Mouse (Mus musculus): ENCODE measurements around the gene Svs3b. TPM values are rescaled to one million over a fixed set of nuclear protein-coding genes. Genes with fewer than 3 reads are reported as not detected.

Gene Svs3b
- not detected for polyA plus RNA-seq (2014; fragmentation: Illumina TruSeq; extraction: RNeasy Lipid Tissue Mini Kit (QIAGEN cat#74804); ENCODE audit: low read depth, low replicate concordance)

GRCm38 (mm10) chr2:164256540-164256939 lies at the start of gene Svs3b:
Svs3b (minus strand) TSS chr2:164256640.

GRCm38 (mm10) chr2:164288968-164289367 lies 32.5 kb upstream of the Svs3b start, which contains the start of gene Svs3a:
Svs3a (plus strand) TSS chr2:164289268.

GRCm38 (mm10) chr2:164278359-164278758 lies 21.9 kb upstream of the Svs3b start, which contains the start of gene Svs4:
Svs4 (minus strand) TSS chr2:164278459.

GRCm38 (mm10) chr2:164238366-164238765 lies 18.1 kb downstream of the Svs3b start, which contains the start of gene Svs2:
Svs2 (minus strand) TSS chr2:164238466.

GRCm38 (mm10) chr2:164221522-164221921 lies 34.9 kb downstream of the Svs3b start, which contains the start of gene Wfdc15b:
Wfdc15b (minus strand) TSS chr2:164221660.

Other genes with a start within 250 kb of the Svs3b start
- 1.6 TPM for gene Pabpc1l, start 231.2 kb downstream of the Svs3b start, polyA plus RNA-seq (2014; fragmentation: Illumina TruSeq; extraction: RNeasy Lipid Tissue Mini Kit (QIAGEN cat#74804); ENCODE audit: low read depth, low replicate concordance)
- gene Stk4, start 186.3 kb downstream of the Svs3b start, polyA plus RNA-seq (2014; fragmentation: Illumina TruSeq; extraction: RNeasy Lipid Tissue Mini Kit (QIAGEN cat#74804); ENCODE audit: low read depth, low replicate concordance): 81.9 TPM
- gene Tomm34, start 185.5 kb downstream of the Svs3b start, polyA plus RNA-seq (2014; fragmentation: Illumina TruSeq; extraction: RNeasy Lipid Tissue Mini Kit (QIAGEN cat#74804); ENCODE audit: low read depth, low replicate concordance): 15.3 TPM
- gene Kcns1, start 85.5 kb downstream of the Svs3b start, polyA plus RNA-seq (2014; fragmentation: Illumina TruSeq; extraction: RNeasy Lipid Tissue Mini Kit (QIAGEN cat#74804); ENCODE audit: low read depth, low replicate concordance): not detected
- gene Wfdc5, start 73.9 kb downstream of the Svs3b start, polyA plus RNA-seq (2014; fragmentation: Illumina TruSeq; extraction: RNeasy Lipid Tissue Mini Kit (QIAGEN cat#74804); ENCODE audit: low read depth, low replicate concordance): not detected
- not detected for gene Wfdc12, start 66.0 kb downstream of the Svs3b start, polyA plus RNA-seq (2014; fragmentation: Illumina TruSeq; extraction: RNeasy Lipid Tissue Mini Kit (QIAGEN cat#74804); ENCODE audit: low read depth, low replicate concordance)
- gene Wfdc15a, start 56.5 kb downstream of the Svs3b start, polyA plus RNA-seq (2014; fragmentation: Illumina TruSeq; extraction: RNeasy Lipid Tissue Mini Kit (QIAGEN cat#74804); ENCODE audit: low read depth, low replicate concordance): not detected
- not detected for gene Wfdc15b, start 35.0 kb downstream of the Svs3b start, polyA plus RNA-seq (2014; fragmentation: Illumina TruSeq; extraction: RNeasy Lipid Tissue Mini Kit (QIAGEN cat#74804); ENCODE audit: low read depth, low replicate concordance)
- not detected for gene Svs2, start 18.2 kb downstream of the Svs3b start, polyA plus RNA-seq (2014; fragmentation: Illumina TruSeq; extraction: RNeasy Lipid Tissue Mini Kit (QIAGEN cat#74804); ENCODE audit: low read depth, low replicate concordance)
- gene Svs4, start 21.8 kb upstream of the Svs3b start, polyA plus RNA-seq (2014; fragmentation: Illumina TruSeq; extraction: RNeasy Lipid Tissue Mini Kit (QIAGEN cat#74804); ENCODE audit: low read depth, low replicate concordance): not detected
- not detected for gene Svs3a, start 32.6 kb upstream of the Svs3b start, polyA plus RNA-seq (2014; fragmentation: Illumina TruSeq; extraction: RNeasy Lipid Tissue Mini Kit (QIAGEN cat#74804); ENCODE audit: low read depth, low replicate concordance)
- not detected for gene Svs6, start 60.1 kb upstream of the Svs3b start, polyA plus RNA-seq (2014; fragmentation: Illumina TruSeq; extraction: RNeasy Lipid Tissue Mini Kit (QIAGEN cat#74804); ENCODE audit: low read depth, low replicate concordance)
- not detected for gene Svs5, start 76.1 kb upstream of the Svs3b start, polyA plus RNA-seq (2014; fragmentation: Illumina TruSeq; extraction: RNeasy Lipid Tissue Mini Kit (QIAGEN cat#74804); ENCODE audit: low read depth, low replicate concordance)
- not detected for gene Slpi, start 132.5 kb upstream of the Svs3b start, polyA plus RNA-seq (2014; fragmentation: Illumina TruSeq; extraction: RNeasy Lipid Tissue Mini Kit (QIAGEN cat#74804); ENCODE audit: low read depth, low replicate concordance)
- not detected for gene Rbpjl, start 146.5 kb upstream of the Svs3b start, polyA plus RNA-seq (2014; fragmentation: Illumina TruSeq; extraction: RNeasy Lipid Tissue Mini Kit (QIAGEN cat#74804); ENCODE audit: low read depth, low replicate concordance)
- gene Matn4, start 148.5 kb upstream of the Svs3b start, polyA plus RNA-seq (2014; fragmentation: Illumina TruSeq; extraction: RNeasy Lipid Tissue Mini Kit (QIAGEN cat#74804); ENCODE audit: low read depth, low replicate concordance): not detected
- gene Sdc4, start 187.2 kb upstream of the Svs3b start, polyA plus RNA-seq (2014; fragmentation: Illumina TruSeq; extraction: RNeasy Lipid Tissue Mini Kit (QIAGEN cat#74804); ENCODE audit: low read depth, low replicate concordance): 55.2 TPM
- gene Sys1, start 200.3 kb upstream of the Svs3b start, polyA plus RNA-seq (2014; fragmentation: Illumina TruSeq; extraction: RNeasy Lipid Tissue Mini Kit (QIAGEN cat#74804); ENCODE audit: low read depth, low replicate concordance): 7.6 TPM
- not detected for gene Gm20458, start 204.3 kb upstream of the Svs3b start, polyA plus RNA-seq (2014; fragmentation: Illumina TruSeq; extraction: RNeasy Lipid Tissue Mini Kit (QIAGEN cat#74804); ENCODE audit: low read depth, low replicate concordance)
- gene Trp53tg5, start 217.1 kb upstream of the Svs3b start, polyA plus RNA-seq (2014; fragmentation: Illumina TruSeq; extraction: RNeasy Lipid Tissue Mini Kit (QIAGEN cat#74804); ENCODE audit: low read depth, low replicate concordance): not detected
- gene Dbndd2, start 229.5 kb upstream of the Svs3b start, polyA plus RNA-seq (2014; fragmentation: Illumina TruSeq; extraction: RNeasy Lipid Tissue Mini Kit (QIAGEN cat#74804); ENCODE audit: low read depth, low replicate concordance): 3.4 TPM
- 7.0 TPM for gene Pigt, start 240.9 kb upstream of the Svs3b start, polyA plus RNA-seq (2014; fragmentation: Illumina TruSeq; extraction: RNeasy Lipid Tissue Mini Kit (QIAGEN cat#74804); ENCODE audit: low read depth, low replicate concordance)